Mouse (Mus musculus): ENCODE measurements at regions not wholly inside any gene's neighbourhood (a gene's known extent, or its start where the extent isn't known, plus 50 kb on each side); places are given as distances from the start of the nearest gene placed in this dataset.
"Not testable (repeated sequence)": the region's sequence is repeated elsewhere in the genome, so short reads cannot be mapped to it uniquely, and the experiment has no call there.

DNA sequence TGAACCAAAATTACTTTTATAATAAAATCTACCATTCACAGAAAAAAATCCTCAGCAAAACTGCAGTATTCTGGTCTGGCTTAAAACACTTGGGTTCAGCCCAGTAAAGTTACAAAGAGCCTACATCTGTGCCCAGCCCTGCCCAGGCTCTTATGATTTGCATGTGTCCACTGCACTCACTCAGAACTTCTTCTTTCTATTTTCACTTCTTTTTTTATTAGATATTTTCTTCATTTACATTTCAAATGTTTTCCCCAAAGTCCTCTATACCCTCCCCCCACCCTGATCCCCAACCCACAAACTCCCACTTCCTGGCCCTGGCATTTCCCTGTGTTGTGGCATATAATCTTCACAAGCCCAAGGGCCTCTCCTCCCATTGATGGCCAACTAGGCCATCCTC, 1442.4 kb upstream of the Tacstd2 start:
- DNase-seq (ENCODE audit: low spot score): no peak

GRCm38 (mm10) chr6:68964012-68964411, 1428.4 kb upstream of the Tacstd2 start:
- DNase-seq (ENCODE audit: low spot score): peak; percentile 8

- DNase-seq (ENCODE audit: low spot score): peak; percentile 47
Measured at GRCm38 (mm10) chr6:68938104-68938503, 1402.5 kb upstream of the Tacstd2 start.

DNA sequence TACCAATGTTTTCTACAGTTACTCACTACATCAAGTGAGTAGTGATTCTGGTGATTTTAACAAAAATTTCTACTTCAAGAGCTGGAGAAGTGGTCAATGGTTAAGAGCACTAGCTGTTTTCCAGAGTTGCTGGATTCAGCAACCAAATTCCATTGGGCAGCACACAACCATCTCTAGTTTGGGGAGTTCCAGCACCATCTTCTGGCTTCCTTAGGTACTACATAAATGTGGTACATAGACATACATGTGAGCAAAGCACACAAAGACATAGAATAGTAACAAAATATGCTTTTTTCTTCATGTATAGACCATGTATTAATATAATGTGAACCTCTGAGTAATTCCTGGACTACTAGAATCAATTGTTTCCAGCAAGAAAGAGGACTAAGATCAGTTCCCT, 1396.3 kb upstream of the Tacstd2 start:
- peak; percentile 47 for DNase-seq (ENCODE audit: low spot score)

- peak; percentile 9 for DNase-seq (ENCODE audit: low spot score)
Measured at GRCm38 (mm10) chr6:68915536-68915935, 1379.9 kb upstream of the Tacstd2 start.

DNA sequence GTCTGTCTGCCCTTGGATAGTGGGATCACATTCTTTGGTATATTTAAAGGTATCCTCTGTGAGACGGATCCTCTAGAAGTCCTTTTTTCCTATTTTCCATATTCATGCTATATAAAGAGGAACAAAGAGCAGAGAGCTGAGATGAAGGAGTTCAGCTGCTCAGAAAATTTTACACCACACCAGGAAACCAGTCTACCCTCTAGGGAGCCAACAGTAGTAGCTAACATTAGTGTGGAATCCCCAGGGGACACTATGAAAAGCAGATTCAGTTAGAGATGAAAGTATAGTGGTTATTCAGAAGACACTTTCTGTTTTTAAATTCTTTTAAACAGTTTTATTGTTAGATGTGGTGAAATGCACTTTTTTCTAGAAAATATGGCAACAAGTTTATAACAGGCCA, 1348.5 kb upstream of the Tacstd2 start:
- DNase-seq (ENCODE audit: low spot score): no peak

DNA sequence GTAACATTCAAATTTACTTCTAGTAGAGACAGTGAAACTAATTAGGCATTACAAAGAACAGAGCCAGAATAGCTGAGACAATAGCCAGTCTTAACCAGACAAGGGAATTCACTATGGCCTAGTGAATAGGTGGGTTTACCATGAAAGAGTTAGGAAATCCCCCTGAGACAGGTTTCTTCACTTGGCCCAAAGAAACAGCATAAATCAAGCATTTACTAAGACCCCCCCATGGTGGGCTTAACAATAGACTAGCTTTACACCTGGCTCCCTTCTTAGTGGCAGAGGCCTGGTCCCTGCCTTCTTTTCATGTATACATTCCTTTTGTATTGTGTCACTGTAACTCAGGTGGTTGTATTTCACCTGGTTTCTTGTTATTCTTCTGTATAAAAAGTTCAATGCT, 1317.2 kb upstream of the Tacstd2 start:
- DNase-seq (ENCODE audit: low spot score): not testable (repeated sequence)

DNA sequence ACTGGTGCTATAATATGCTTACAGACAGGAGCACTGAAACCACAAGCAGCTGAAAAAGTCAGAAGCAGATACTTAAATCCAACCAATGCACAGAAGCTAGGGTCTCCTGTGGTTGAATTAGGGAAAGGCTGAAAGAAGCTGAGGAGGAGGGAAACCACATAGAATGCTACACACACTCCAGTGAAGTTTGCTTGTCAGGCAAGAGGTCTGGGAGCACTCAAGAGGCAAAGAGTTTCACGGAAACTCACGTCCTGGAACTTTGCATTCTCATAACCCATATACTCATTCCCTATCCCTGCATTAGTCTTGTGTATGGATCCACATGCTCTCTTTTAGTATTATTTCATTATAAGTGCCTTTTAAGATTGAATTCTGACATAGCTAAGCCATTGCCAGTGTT, 1316.7 kb upstream of the Tacstd2 start:
- DNase-seq (ENCODE audit: low spot score): no peak

GRCm38 (mm10) chr6:68835186-68835585, 1299.6 kb upstream of the Tacstd2 start:
- no peak for DNase-seq (ENCODE audit: low spot score)

GRCm38 (mm10) chr6:68834633-68835032, 1299.0 kb upstream of the Tacstd2 start:
- DNase-seq (ENCODE audit: low spot score): no peak

DNA sequence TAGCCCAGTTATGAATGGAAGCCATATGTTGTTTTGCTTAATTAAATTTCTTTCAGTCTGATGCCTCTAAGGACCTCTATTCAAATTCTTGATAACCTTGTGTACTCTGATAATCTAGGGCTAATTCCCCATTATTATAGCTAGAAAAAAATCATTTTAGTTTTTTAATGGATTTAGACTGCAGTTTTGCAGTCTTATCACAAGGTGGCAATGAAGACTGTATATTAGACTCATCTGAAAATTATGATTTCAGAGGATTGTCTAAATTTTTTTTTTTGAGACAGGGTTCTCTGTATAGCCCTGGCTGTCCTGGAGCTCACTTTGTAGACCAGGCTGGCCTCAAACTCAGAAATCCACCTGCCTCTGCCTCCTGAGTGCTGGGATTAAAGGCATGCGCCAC, 1292.9 kb upstream of the Tacstd2 start:
- not testable (repeated sequence) for DNase-seq (ENCODE audit: low spot score)

GRCm38 (mm10) chr6:68813346-68813745, 1277.8 kb upstream of the Tacstd2 start:
- no peak for DNase-seq (ENCODE audit: low spot score)

DNA sequence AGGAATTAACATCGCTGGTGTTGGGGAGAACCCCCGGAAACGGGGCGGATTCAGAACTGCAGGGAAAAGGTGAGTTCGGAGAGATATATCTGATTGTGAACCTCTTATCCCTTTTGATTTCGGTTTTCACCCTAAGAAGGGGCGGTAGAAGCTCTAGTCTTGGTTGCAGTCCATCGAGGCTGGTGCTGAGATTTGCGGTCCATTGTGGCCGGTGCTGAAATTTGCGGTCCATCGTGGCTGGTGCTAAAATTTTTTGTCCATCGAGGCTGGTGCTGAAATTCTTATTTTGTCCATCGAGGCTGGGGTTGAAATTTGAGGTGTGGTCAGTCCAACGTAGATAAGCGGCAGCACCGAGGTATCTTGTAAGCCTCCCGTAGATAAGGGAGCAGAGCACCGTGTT, 1263.6 kb upstream of the Tacstd2 start:
- not testable (repeated sequence) for DNase-seq (ENCODE audit: low spot score)

DNA sequence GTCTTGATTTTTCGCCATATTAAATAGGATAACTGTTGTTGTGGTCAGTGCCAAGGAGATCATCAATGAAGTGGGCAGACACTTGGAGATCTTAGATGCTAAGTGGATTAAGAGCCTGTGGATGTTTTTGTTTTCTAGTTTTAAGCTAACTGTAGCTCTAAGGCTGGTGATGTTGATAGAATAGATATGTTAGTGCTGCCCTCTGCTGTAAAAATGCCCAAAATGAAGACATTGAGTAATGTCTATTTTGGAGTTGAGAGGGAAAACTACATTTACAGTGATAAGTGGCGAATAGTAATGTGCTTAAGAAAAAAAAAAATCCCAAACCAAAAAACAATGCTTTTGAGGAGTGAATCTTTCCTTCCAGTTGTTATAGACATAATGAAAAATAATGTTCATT, 1235.9 kb upstream of the Tacstd2 start:
- peak; percentile 7 for DNase-seq (ENCODE audit: low spot score)

DNA sequence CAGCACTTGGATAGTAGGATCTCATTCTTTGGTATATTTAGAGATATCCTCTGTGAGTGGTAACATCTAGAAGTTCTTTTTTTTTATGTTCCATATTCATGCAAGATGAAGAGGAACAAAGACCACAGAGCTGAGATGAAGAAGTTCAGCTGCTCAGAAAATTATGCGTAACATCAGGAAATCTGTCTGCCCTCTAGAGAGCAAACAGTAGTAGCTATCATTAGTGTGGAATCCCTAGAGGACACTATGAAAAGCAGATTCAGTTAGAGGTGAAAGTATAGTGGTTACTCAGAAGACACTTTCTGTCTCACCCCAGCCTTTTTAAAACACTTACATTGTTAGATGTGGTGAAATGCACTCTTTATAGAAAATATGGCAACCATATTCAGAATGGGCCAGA, 1214.9 kb upstream of the Tacstd2 start:
- no peak for DNase-seq (ENCODE audit: low spot score)

DNA sequence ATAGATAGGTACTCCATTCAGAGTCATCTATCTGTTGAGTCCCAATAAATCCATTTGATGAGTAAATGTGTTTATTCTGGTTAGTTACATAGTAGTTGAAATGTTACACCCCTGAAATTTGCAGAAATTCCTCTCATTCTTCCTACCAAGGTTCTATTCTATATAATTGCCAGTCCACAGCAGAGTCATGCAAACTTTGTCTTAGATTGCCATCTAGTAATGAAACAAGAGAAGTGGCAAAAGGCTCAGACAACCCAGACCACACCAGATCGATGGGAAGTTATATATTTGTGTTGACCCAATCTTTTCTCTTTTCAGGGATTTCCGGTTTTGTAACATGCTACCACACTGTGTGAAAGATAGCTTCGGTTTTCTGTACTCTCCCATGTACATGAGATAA, 1214.1 kb upstream of the Tacstd2 start:
- DNase-seq (ENCODE audit: low spot score): no peak

DNA sequence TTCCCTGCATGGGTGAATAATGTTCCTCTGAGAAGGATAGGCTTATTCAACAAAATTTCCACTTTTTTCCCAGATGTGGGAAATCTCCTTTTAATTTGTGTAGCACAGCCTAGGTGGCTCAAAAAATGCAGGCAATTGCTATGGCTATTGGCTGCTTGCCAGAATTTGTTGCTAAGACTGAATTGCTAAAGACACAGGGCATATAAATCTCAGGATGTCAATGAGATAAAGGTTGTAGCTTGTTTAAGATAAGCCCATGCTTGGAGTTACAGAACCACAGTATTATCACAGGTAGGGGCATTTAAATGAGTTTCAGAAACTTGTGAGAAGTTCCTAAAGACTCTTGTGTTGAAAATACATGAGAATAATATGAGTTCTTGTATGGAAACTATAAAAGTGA, 1203.0 kb upstream of the Tacstd2 start:
- DNase-seq (ENCODE audit: low spot score): no peak

DNA sequence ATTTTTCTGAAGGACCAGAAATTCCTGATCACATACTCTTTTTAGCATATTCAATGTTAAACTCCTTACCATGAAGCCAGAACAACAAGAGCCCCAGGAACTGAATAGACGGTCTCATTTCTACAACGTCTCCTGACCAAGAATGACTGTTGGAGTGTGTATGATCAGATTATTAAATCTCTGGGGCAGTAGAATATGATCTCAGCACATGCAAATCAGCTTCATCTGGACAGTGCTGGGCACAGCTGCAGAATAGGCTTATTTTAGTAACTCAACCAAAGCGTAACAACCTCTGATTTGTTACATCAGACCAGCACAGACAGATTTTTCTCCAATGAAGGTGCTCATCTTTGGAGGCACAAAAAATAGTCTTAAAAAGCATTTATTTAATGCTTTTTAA, 1201.1 kb upstream of the Tacstd2 start:
- DNase-seq (ENCODE audit: low spot score): no peak

- no peak for DNase-seq (ENCODE audit: low spot score)
Measured at GRCm38 (mm10) chr6:68736068-68736467, 1200.5 kb upstream of the Tacstd2 start.

GRCm38 (mm10) chr6:68711084-68711483, 1175.5 kb upstream of the Tacstd2 start:
- not testable (repeated sequence) for DNase-seq (ENCODE audit: low spot score)

- not testable (repeated sequence) for DNase-seq (ENCODE audit: low spot score)
Measured at GRCm38 (mm10) chr6:68704291-68704800, 1168.8 kb upstream of the Tacstd2 start.

DNA sequence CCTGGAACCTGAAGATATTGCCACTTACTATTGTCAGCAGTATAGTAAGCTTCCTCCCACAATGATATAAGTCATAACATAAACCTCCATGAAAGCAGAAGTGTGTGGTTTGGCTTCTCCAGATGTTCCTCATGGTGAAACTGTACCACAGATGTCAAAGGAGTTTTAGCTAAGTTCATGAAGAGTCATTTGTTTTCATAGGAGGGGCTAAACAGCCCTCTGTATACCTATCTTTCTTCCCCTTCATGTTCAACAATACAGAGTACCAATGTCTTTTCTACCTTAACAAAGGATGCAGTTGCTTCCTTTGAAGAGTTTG, 1145.2 kb upstream of the Tacstd2 start:
- not testable (repeated sequence) for DNase-seq (ENCODE audit: low spot score)

DNA sequence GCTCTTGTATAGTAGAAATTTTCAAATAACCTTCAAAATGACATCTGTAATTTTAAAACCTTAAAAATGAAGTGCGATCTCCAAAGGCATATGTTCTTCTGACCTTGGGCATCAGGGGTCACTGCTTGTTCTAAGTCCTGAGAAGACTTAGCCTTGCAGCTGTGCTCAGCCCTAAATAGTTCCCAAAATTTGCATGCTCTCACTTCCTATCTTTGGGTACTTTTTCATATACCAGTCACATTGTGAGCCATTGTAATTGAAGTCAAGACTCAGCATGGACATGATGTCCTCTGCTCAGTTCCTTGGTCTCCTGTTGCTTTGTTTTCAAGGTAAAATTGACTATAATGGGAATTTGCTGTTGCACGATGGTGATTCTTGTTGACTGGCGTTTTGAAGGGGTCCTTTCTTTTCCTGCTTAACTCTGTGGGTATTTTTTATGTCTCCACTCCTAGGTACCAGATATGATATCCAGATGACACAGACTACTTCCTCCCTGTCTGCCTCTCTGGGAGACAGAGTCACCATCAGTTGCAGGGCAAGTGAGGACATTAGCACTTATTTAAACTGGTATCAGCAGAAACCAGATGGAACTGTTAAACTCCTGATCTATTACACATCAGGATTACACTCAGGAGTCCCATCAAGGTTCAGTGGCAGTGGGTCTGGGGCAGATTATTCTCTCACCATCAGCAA, 1144.6 kb upstream of the Tacstd2 start:
- no peak for DNase-seq (ENCODE audit: low spot score)

DNA sequence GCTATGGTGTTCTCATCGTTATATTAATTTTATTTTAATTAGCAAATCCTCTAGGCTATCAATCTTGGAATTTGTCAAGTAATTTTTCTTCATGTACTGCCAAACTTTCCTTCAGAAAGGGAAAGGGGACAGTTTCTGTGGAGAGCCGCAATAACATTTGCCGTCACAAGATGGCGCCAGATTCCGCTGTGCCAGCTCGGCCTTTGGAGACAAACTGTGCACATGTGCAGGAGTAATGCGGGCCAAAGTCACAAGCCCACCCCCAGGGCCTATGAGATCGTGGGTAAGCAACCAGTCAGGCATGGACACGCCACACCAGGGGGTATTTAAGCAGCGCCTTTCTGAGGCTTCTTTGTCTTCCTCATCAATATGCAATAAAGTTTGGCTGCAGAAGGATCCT, 1132.8 kb upstream of the Tacstd2 start:
- peak; percentile 75 for DNase-seq (ENCODE audit: low spot score)
